In the genomic region with DNA sequence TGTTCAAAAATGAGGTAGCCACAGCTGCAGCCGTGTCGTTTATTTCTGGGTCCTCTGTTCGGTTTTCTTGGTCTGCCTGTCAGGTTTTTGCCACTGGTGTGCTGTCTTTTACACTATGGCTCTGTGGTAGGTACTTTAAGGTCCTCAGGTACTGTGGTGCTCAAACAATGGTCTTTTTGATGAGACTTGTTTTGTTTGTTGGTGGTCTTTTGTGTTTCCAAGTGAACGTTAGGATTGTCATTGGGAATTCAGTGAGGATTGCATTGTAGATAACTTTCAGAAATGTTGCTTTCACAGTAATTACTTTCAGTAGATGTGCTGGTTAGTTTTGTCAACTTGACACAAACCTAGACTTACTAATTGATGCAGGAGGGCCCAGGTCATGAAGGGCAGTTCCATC, we compare ENCODE assay signal across 30 mouse cellular contexts.
"Had no signal": no experiment of that assay in that cellular context is flagged by ENCODE, and none has a peak within 500 bp of the region (broad histone marks: within the 10 kb centered on the region; RNA-seq: fewer than 3 reads in every experiment).

No protein-coding gene starts in this region.

- H3K9me3 ChIP-seq: limb, embryonic 10.5 days; limb, embryonic 12.5 days; limb, embryonic 13.5 days; limb, embryonic 15.5 days; liver, embryonic 12.5 days; liver, embryonic 13.5 days; liver, embryonic 15.5 days; lung, embryonic 15.5 days; midbrain, embryonic 10.5 days; midbrain, embryonic 12.5 days; midbrain, embryonic 13.5 days; midbrain, embryonic 15.5 days; neural tube, embryonic 12.5 days had no signal

- ATAC-seq: liver, embryonic 12.5 days; liver, postnatal 0 days; lung, postnatal 0 days; midbrain, embryonic 13.5 days; midbrain, embryonic 15.5 days; midbrain, embryonic 16.5 days had no signal

- H3K27ac ChIP-seq: limb, embryonic 10.5 days; limb, embryonic 12.5 days; limb, embryonic 13.5 days; limb, embryonic 15.5 days; liver, embryonic 12.5 days; liver, embryonic 13.5 days; liver, embryonic 14.5 days; liver, embryonic 15.5 days; lung, embryonic 15.5 days; macrophage; midbrain, embryonic 10.5 days; midbrain, embryonic 12.5 days; midbrain, embryonic 13.5 days; midbrain, embryonic 15.5 days; neural tube, embryonic 12.5 days had no signal

- H3K9ac ChIP-seq: limb, embryonic 12.5 days; limb, embryonic 13.5 days; limb, embryonic 15.5 days; liver, embryonic 12.5 days; liver, embryonic 13.5 days; liver, embryonic 14.5 days; liver, embryonic 15.5 days; liver, postnatal 0 days; lung, embryonic 14.5 days; lung, embryonic 15.5 days; midbrain, embryonic 12.5 days; midbrain, embryonic 13.5 days; midbrain, embryonic 15.5 days; neural tube, embryonic 12.5 days had no signal

- H3K4me3 ChIP-seq: limb, embryonic 10.5 days; limb, embryonic 12.5 days; limb, embryonic 13.5 days; limb, embryonic 15.5 days; liver, embryonic 12.5 days; liver, embryonic 13.5 days; liver, embryonic 15.5 days; lung, embryonic 15.5 days; megakaryocyte, embryonic 14.5 days; midbrain, embryonic 10.5 days; midbrain, embryonic 12.5 days; midbrain, embryonic 13.5 days; midbrain, embryonic 15.5 days; myocyte; neural tube, embryonic 12.5 days had no signal

- DNase-seq: left cerebral cortex, postnatal 4 days; liver; liver, embryonic 13.5 days; liver, postnatal 0 days; lung, adult 18-20 months; lung, adult 2 months; lung, embryonic 14.5 days; lung, postnatal 10 days; lung, postnatal 14 days; lung, postnatal 36 days; lung, postnatal 4 days; midbrain, embryonic 14.5 days had no signal
